Mouse (Mus musculus): ENCODE measurements around the gene Slc18b1.

GRCm38 (mm10) chr10:23788056-23788600 lies 8.7 kb upstream of the Slc18b1 start:
- TF ChIP-seq POLR2A (IDR thresholded peaks at IDR 0.05; ENCODE audit: insufficient read length, low read depth) (no peak), POLR2AphosphoS2 (IDR thresholded peaks at IDR 0.05; ENCODE audit: insufficient read length, low read depth) (no peak), USF1 (IDR thresholded peaks at IDR 0.05; ENCODE audit: low read depth) (no peak), TCF12 (IDR thresholded peaks at IDR 0.05; ENCODE audit: insufficient read depth, poor library complexity, severe bottlenecking) (no peak), E2F4 (IDR thresholded peaks at IDR 0.05; ENCODE audit: insufficient read depth) (no peak), MYOG (IDR thresholded peaks at IDR 0.05; ENCODE audit: control insufficient read depth in 1 of 3, insufficient read depth in 1 of 3, insufficient read length in 2 of 3, low read depth in 2 of 3) (no peak), REST (IDR thresholded peaks at IDR 0.05; ENCODE audit: insufficient read depth, insufficient read length) (no peak), CEBPB (IDR thresholded peaks at IDR 0.05; ENCODE audit: insufficient read depth, poor library complexity, severe bottlenecking) (no peak), MAX (IDR thresholded peaks at IDR 0.05; ENCODE audit: low read depth) (no peak), TCF3 (IDR thresholded peaks at IDR 0.05; ENCODE audit: insufficient read length, low read depth) (no peak)

Measured in myocyte (in vitro differentiated cells).